Mouse (Mus musculus) neural tube, embryonic 14.5 days (tissue): ENCODE results near the gene Fgfr2. TPM values are rescaled to one million over a fixed set of nuclear protein-coding genes. Genes with fewer than 3 reads are reported as not detected.

Source experiments
- ATAC-seq: fragments of 200-750 bp; cut with Nextera tagmentation; 2 replicates; pipeline ENCODE4 v1.8.0; 2017; ENCODE audit warnings: low read depth, mild to moderate bottlenecking, moderate TSS enrichment, moderate library complexity
- H3K27ac ChIP-seq: fragments of 300-500 bp; sonication (generic); 2 replicates; pipeline ENCODE4 v1.5.1; 2014; ENCODE audit warnings: low read depth, mild to moderate bottlenecking, control low read depth, low read length, moderate library complexity, mixed read lengths
- H3K27me3 ChIP-seq: fragments of 300-500 bp; sonication (generic); 2 replicates; pipeline ENCODE4 v1.6.1; 2014; ENCODE audit warnings: low read length; ENCODE audit not compliant: control insufficient read depth, insufficient read depth
- H3K36me3 ChIP-seq: fragments of 300-500 bp; sonication (generic); 2 replicates; pipeline ENCODE4 v1.6.1; 2014; ENCODE audit warnings: low read length, mixed read lengths; ENCODE audit not compliant: control insufficient read depth, insufficient read depth
- H3K4me1 ChIP-seq: fragments of 300-500 bp; sonication (generic); 2 replicates; pipeline ENCODE4 v1.6.1; 2014; ENCODE audit warnings: low read length; ENCODE audit not compliant: control insufficient read depth, insufficient read depth
- H3K4me2 ChIP-seq: fragments of 300-500 bp; sonication (generic); 2 replicates; pipeline ENCODE4 v1.6.1; 2014; ENCODE audit warnings: mild to moderate bottlenecking, low read depth, low read length, control low read depth
- H3K4me3 ChIP-seq: fragments of 300-500 bp; sonication (generic); 2 replicates; pipeline ENCODE4 v1.5.1; 2014; ENCODE audit warnings: low read depth, low read length, control low read depth, mixed read lengths
- H3K9ac ChIP-seq: fragments of 300-500 bp; sonication (generic); replicated peaks from 2 replicates; pipeline ENCODE4 v1.6.1; 2014; ENCODE audit warnings: low read depth, mild to moderate bottlenecking, control low read depth, low read length, mixed read lengths
- H3K9me3 ChIP-seq: fragments of 300-500 bp; sonication (generic); 2 replicates; pipeline ENCODE4 v1.6.1; 2016; ENCODE audit warnings: low read length; ENCODE audit not compliant: control insufficient read depth
- WGBS: fragments of 180-500 bp; shearing (Covaris S2); extraction: QIAGEN DNeasy Blood & Tissue Kit; methylation state at CpG from one replicate; pipeline ENCODE4 v1.1.7; 2014; 5-methylcytosine and 5-hydroxymethylcytosine counted together
- polyA plus RNA-seq: library from polyadenylated mRNA; unstranded; fragments of >200 nt; fragmentation: Nextera tagmentation; extraction: Ambion mirVana; gene quantifications from 2 replicates; pipeline ENCODE4 v1.2.1, GENCODE M21; 2014

Fgfr2 gene
- polyA plus RNA-seq, 1 experiment from 2014 or later: 28.1 TPM

DNA sequence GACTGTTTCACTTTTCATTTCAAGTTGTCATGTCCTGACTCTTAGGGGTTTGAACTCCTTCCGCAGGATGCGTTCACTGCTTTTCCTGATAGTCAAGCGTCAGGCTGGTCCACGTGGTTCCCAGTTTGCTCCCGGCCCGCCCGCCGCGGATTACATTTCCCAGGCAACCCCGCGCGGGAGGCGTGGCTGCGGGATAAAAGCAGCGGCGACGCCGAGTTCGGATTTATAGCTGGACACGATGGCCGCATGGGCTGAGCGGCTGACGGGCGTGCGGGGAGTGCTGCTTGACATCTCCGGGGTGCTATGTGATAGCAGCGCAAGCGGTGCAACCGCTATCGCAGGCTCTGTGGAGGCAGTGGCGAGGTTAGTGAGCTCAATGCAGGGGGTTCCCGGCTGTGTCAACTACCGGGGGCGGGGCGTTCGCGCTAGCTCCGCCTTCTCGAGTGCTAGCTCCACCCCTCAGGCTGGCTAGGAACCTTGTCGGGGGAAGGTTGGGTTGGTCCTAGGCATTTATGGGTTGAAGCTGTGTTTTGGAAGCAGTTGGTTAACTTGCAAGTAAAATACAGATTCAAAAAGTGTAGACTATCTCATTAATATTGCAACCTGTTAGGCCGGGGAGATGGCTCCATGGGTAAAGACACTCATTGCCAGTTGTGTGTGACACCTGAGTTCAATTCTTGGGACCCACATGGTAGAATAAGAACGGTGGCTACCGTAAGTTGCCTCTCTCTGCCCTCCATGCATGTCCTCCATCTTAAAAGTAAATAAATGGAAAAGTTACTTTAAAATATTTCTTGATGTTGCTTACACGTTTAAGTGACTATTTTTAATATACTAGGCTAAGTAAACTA, 512.5 kb downstream of the Fgfr2 start, which contains the start of gene Lhpp:
TSS of gene Lhpp (plus strand) at position 171 of the 851 bp plus-strand sequence.
- H3K27ac ChIP-seq: 0 out of 2 replicates have a peak within 1 kb of the TSS, but pooled peaks have one; percentile 60
- H3K36me3 ChIP-seq: no peaks in the 10 kb centered on the region
- H3K4me2 ChIP-seq: peak within 1 kb of the TSS; percentile 71
- peak within 1 kb of the TSS; percentile 52 for H3K4me3 ChIP-seq
- H3K9me3 ChIP-seq: no peaks in the 10 kb centered on the region
- no peaks in the 10 kb centered on the region; the same call in 1 of the 2 replicates for H3K4me1 ChIP-seq
- 8% methylated on average over 44 of the region's 44 CpGs for WGBS
- peak within 1 kb of the TSS; percentile 52 for H3K9ac ChIP-seq
- ATAC-seq: peak; percentile 90
- no peaks in the 10 kb centered on the region for H3K27me3 ChIP-seq

DNA sequence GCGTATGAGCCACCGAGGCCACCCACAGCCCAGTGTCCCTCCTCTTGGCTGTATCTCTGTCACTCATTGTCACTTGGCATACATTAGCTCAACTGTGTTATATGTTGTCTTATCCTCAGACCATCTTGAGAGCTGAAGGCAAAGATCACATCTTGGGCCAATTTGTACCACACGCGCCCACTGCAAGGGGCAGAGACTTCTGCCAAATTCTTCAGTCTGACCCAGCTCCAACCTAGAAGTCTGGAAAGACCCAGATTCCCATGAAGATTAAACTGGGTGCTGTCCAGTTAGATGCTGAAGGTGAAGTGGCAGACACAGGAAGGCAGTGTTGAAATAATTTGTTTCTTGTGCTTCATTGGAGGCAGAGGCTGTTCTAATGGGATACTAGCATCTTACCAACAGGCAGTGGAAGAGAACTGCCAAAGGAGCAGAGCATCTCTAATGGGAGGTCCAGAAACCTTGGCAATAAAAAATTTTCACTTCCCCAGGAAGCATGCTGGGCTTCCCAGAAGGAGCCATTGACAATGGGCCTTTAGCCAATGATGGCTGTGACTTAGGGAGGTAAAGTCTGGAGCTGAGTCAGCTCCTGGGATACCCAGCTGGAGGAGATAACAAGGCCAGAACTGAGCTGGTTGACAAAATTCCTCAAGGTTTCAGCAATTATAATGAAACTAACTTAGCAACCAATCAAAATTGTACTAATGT, 514.7 kb downstream of the Fgfr2 start:
- H3K27ac ChIP-seq: no peak overlapping the region
- no peak overlapping the region for H3K9ac ChIP-seq
- no peaks in the 10 kb centered on the region for H3K27me3 ChIP-seq
- H3K9me3 ChIP-seq: no peaks in the 10 kb centered on the region
- no peak for ATAC-seq
- H3K4me1 ChIP-seq: no peaks in the 10 kb centered on the region; the same call in 1 of the 2 replicates
- H3K4me3 ChIP-seq: no peak overlapping the region
- H3K4me2 ChIP-seq: no peak overlapping the region
- H3K36me3 ChIP-seq: no peaks in the 10 kb centered on the region
- 96% methylated on average over 4 of the region's 4 CpGs for WGBS

DNA sequence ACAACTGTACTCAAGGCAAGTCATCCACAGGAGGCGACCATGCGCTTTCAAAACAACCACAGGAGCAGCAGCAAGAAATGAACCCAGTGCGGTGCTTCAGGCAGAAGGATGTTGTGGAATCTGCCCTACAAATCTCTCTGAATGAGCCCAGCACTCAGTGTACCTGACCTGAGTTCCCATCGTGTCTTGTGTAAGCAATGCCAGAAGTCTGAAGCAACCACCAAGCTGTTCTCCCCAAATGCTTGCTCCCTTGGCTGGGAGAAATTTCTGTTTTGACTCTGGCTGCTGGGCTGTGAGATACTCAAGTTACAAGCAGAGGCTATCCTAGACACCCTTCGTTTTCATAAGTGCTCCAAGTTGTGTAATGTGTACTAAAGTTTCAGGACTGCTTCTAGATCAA, 517.5 kb downstream of the Fgfr2 start:
- H3K4me1 ChIP-seq: no peaks in the 10 kb centered on the region; the same call in 1 of the 2 replicates
- H3K9ac ChIP-seq: no peak overlapping the region
- no peaks in the 10 kb centered on the region for H3K36me3 ChIP-seq
- H3K27ac ChIP-seq: no peak overlapping the region
- 69% methylated on average over 5 of the region's 5 CpGs for WGBS
- no peak overlapping the region for H3K4me2 ChIP-seq
- no peaks in the 10 kb centered on the region for H3K9me3 ChIP-seq
- no peak overlapping the region for H3K4me3 ChIP-seq
- no peak for ATAC-seq
- H3K27me3 ChIP-seq: no peaks in the 10 kb centered on the region; the same call in 1 of the 2 replicates

DNA sequence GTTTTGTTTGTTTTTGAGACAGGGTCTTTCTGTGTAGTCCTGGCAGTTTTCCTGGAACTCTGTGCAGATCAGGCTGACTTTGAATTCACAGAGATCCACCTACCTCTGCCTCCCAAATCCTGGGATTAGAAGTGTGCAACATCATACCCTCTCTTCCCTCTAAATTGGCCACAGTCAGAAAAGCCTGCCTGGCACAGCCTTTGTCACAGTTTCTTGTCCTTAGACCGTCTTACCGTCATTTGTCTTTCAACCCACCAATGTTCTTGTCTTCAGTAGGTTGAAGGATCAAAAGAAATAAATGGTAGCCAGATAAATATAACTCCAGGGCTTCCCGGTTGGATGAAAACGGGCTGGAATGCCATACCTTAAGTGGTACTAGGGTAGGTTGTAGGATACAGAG, 518.4 kb downstream of the Fgfr2 start:
- ATAC-seq: no peak
- peaks cover 7% of the 10 kb centered on the region for H3K27me3 ChIP-seq
- no peak overlapping the region for H3K27ac ChIP-seq
- no peaks in the 10 kb centered on the region for H3K36me3 ChIP-seq
- no peaks in the 10 kb centered on the region for H3K9me3 ChIP-seq
- peaks cover under 1% of the 10 kb centered on the region; the same call in 1 of the 2 replicates for H3K4me1 ChIP-seq
- no peak overlapping the region for H3K4me3 ChIP-seq
- WGBS: 87% methylated on average over 4 of the region's 4 CpGs
- H3K9ac ChIP-seq: no peak overlapping the region
- H3K4me2 ChIP-seq: no peak overlapping the region

DNA sequence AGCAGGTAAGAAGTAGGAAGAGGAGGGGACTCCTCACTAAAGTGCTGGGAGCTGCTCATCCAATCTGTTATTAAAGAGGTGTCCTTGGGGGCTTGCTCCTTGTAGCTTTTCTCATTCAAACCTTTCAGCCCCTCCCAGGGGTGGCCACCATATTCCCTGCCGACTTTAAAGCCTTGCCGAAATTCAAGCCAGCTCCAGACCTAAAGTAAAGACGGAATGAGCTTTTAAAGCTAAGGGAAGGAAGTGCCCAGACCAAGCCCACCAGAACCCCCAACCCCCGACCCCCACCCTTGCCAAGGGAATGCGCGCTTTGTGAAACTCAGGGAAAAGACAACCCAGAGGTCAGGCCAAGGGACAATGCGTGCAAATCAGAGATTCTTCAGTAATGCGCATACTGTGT, 522.2 kb downstream of the Fgfr2 start:
- Histone ChIP-seq H3K4me1 (peaks cover 19% of the 10 kb centered on the region), H3K36me3 (no peaks in the 10 kb centered on the region), H3K4me2 (no peak overlapping the region), H3K27me3 (peaks cover 33% of the 10 kb centered on the region), H3K9me3 (no peaks in the 10 kb centered on the region), H3K4me3 (no peak overlapping the region), H3K27ac (no peak overlapping the region), H3K9ac (no peak overlapping the region)
- no peak for ATAC-seq
- WGBS: 9% methylated on average over 8 of the region's 8 CpGs

DNA sequence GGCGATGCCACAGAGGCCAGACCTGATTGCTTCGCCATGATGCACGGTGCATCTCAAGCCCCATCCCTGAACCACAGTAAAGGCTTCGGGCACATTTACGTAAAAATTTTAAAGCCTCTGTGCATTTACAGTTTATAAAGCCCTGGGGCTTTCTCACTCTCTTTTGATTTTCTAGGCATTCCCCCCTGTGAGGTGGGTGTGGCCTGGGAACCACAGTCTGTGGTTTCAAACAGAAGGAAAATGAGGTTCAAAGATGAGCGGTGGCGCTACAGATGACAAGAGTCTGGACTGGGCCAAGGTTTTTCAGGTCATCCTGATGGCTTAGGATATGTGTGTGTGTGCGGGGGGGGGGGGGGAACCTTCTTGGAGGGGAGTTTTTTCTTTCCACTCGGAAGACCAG, 523.1 kb downstream of the Fgfr2 start:
- H3K36me3 ChIP-seq: no peaks in the 10 kb centered on the region
- WGBS: 4% methylated on average over 9 of the region's 9 CpGs
- peaks cover 19% of the 10 kb centered on the region for H3K4me1 ChIP-seq
- peak overlapping the region; percentile 57 for H3K4me2 ChIP-seq
- peak overlapping the region; percentile 27 for H3K4me3 ChIP-seq
- H3K9me3 ChIP-seq: no peaks in the 10 kb centered on the region
- ATAC-seq: 0 out of 2 replicates have a peak, but pooled peaks have one; percentile 16
- H3K27ac ChIP-seq: no peak overlapping the region
- H3K27me3 ChIP-seq: peaks cover 38% of the 10 kb centered on the region
- H3K9ac ChIP-seq: no peak overlapping the region

DNA sequence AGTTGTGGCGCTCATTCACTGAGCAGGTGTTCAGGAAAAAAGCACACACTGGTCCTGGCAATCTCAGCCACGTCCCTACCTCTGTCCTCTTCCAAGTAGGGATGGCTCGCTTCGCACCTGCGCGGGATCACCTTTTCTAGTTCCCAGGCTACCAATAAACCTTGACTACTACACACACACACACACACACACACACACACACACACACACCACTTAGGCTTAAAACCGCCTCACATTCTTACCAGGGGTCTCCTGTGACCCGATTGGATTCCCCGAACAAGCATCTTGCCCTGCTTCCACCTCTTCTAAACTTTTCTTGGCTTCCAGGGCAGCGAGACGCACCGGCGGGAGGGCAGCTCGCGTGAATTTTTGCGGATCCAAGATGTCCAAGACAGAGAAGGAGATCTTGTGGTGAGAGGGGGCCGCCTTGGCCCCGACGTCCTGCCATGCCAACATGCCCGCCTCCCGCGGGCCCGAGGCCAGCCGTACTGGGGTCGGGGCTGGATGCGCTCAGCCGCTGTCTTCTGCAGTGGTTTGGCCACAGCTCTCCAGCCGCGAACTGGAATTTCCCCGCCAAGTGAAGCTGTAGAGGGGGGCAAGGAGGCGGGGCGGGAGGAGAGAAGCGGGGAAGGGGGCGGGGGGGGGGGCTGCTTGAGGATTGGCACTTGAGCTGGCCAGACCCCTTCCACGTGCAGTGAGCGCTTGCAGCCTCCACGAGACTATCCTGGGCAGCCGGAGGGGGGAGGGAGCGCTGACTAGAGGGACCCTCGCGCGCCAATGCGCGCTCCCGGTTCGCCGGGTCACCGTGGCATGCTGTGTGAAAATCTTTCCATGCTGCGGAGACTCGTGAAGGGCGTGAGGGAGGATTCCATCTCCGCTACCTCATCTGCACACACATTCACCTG, 523.8 kb downstream of the Fgfr2 start, which contains the start of gene Nkx1-2:
TSS of gene Nkx1-2 (minus strand) at position 567 of the 905 bp plus-strand sequence.
- ATAC-seq: peak; percentile 49; the same call in 1 of the 2 replicates
- no peak within 1 kb of the TSS for H3K9ac ChIP-seq
- H3K27me3 ChIP-seq: peaks cover 38% of the 10 kb centered on the region
- peak within 1 kb of the TSS; percentile 57 for H3K4me2 ChIP-seq
- WGBS: 1% methylated on average over 50 of the region's 52 CpGs
- no peaks in the 10 kb centered on the region for H3K9me3 ChIP-seq
- no peaks in the 10 kb centered on the region for H3K36me3 ChIP-seq
- H3K27ac ChIP-seq: no peak within 1 kb of the TSS
- peaks cover 19% of the 10 kb centered on the region for H3K4me1 ChIP-seq
- peak within 1 kb of the TSS; percentile 27 for H3K4me3 ChIP-seq

DNA sequence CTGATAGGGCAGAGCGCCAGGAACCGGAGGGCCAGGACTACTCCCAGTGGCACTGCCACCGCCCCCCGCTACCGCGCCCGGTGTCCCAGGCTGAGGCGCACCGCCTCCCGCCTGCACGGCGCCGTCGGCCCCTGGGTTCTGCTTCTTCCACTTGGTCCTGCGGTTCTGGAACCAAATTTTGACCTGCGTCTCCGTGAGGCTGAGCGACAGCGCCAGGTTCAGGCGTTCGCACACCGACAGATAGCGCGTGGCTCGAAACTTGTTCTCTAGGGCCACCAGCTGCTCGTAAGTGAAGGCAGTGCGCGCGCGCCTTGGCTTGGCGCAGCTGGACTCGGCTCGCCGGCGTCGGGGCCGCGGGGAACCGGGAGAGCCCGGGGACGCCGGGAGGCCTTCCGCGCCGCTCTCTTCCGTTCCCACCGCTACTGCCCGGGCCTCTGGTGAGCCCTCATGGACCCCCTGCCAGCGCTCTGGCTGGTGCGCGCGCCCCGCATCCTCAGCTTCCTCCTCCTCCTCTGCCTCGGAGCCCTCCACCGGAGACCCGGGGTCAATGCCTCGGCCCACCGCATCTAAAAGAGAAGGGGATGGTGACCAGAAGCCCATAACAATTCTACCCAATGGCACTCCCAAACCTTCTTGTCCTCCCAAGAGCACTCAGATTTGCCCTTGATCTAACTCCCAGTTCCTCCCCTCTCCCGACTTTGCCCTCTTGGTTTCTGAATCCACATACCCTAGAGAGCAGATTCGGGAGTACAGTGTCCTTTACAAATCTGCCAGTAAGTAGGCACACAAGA, 525.7 kb downstream of the Fgfr2 start:
- Histone ChIP-seq H3K27me3 (peaks cover 38% of the 10 kb centered on the region), H3K9ac (no peak overlapping the region), H3K27ac (no peak overlapping the region), H3K9me3 (no peaks in the 10 kb centered on the region), H3K4me2 (peak overlapping the region; percentile 77), H3K4me3 (peak overlapping the region; percentile 41), H3K4me1 (peaks cover 19% of the 10 kb centered on the region), H3K36me3 (no peaks in the 10 kb centered on the region)
- ATAC-seq: no peak
- WGBS: under 1% methylated on average over 60 of the region's 60 CpGs
